Mouse (Mus musculus) cerebellum, adult 11 months (tissue): ENCODE data around the gene Ndufs5.

Experiments used
- DNase-seq: peaks from one replicate; pipeline ENCODE4 v3.0.0; 2022

The Ndufs5 gene

DNA sequence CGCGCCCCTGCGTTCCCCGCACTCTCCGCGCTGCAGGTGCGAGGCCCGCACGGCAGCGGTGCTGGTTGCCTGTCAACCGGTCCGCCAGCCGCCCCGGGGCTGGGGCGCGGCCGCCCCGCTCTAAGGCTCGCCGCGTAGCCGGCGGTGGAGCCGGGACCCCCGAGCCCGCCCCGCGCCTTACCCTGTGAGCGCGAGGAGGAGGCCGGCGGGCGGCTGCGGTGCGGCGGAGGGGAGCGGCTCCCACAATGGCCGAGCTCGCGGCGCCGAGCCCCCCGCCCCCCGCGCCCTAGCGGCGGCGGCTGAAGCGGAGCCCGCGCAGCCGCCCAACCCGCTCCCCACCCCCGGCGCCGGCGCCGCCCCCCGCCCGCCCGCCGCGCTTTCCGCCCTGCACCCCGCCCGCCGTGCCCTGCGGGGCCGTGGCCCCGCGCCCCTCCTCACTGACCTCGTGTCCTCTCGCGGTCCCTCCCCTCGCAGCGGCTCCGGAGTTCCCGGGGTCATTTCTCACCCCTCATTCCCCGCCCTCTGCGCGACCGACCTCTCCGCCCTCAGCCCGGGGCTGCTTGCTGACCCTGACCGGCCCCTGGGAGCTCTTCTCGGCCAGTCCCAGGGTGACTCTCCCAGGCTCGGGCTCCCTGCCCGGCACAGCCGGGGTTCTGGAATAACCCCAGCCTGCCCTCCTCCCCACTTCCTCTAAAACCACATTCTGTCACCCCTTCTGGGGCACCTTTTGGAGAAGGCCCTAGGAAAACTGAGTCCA, 30.8 kb downstream of the Ndufs5 start:
- DNase-seq: peak; percentile 72

DNA sequence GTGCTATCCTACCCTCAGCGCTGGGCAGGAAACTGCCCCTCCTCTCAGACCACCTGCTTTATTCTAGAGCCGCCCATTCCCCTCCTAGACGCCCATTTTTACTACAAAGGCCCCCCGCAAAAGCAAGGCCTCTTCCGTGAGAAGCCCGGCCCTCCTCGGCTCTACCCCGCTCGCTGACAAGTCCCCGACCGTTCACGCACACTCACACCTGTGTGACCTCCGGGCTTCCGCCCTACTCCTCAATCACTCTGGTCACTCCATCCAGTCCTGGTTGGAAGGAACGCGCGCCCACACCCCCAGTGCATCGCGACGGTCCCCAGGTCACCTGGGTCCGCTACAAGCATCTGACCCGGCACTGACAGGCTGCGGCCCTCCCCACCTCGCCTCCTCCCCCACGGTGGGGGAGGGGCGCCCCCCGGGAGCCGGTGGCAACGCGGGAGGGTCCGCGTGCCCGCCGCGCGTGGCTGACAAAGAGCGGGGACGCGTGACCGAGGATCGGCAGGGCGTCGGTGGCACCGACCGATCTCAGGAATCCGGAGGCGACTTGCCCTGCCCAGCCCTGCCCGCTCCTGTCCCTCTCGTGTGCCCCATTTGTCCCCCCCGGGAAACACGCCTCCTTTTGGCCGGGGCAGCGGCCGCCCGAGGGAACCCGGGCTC, 31.5 kb downstream of the Ndufs5 start:
- DNase-seq: peak; percentile 61

DNA sequence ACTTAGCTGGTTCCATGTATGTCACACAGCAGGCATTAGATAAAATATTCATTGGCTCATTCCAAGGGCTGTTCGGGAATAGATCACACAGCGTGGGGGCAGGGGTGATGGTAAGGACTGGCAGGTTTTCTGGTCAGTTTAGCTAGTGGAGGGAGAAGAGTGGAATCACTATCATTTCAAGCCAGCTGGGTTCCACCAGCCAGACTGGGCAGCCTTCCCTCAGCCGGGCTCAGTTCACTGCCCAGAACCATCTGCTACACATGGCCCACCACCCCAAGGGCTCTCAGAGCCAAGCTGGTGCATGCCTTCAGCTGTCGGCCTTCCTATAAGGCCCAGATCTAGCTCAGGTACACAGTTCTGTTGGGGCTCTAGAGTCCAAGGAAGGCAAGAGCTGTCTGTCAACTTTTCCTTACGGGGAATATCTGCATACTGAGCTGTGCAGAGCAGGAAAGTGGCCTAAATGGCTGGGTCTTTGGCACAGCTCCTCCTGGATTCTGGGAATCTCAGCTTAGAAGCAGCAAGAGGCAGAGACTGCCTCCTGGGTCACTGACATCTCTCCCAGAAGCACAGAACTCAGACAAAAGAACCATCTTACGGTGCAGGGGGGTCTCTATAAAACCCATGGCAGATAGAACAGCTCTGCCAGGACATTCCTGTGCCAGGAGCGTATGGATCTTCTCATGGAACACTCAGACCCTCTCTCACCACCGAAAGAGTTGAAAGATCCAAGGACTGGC, 32.3 kb downstream of the Ndufs5 start:
- peak; percentile 83 for DNase-seq

DNA sequence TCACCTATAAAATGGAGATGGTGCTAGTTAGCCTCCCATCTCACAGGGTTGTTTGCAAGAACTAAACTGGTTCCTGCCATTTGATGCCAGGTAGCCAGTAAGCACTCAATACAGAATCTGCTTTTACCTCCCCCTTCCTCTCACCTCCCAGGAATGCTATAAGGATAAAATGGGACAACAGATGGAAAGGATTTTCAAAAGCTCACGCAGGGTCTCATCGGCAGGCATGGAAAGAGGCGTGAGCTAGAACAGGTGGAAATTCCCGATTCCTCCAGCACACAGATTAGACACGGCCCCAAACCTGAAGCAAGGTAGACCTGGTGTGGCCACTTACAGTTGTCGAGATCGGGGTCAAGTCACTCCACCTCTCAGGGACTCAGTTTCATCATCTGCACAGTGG, 33.0 kb downstream of the Ndufs5 start:
- no peak for DNase-seq

DNA sequence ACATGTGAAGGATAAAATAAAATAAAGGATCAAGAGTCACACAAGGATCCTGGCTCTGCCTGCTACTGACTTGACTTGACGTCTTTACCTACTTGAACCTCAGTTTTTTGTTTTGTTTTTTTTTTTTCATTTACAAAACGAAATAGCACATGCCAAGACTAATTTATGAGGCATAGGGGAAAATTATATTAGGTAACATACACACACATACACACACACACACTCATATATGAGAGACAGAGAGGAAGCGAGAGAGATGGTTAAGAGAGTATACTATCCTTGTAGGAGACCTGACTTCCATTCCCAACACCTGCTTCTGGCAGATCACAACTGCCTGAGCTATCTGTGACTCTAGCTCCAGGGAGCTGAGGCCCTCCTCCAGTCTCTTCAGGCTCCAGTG, 33.7 kb downstream of the Ndufs5 start, which contains the start of gene Macf1:
Macf1 (minus strand) TSS at position 101 of the 400 bp plus-strand sequence.
- DNase-seq: no peak

DNA sequence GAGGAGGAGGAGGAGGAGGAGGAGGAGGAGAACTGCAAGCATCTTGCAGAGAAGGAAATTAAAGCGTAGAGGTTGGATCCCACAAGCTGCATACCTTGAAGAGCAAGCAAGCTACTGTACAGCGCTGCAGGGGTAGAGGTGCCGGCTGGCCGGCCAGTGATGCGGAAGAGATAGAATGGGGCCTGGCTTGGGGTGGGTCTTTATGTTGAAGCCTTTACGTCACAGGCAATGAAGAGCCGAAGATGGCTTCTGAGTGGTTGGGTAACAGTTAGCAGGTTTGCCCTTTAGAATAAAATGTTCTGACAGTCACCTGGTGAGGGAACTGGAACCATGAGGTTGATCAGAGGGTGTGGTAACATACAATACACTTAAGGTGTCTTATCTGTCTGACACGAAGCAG, 35.7 kb downstream of the Ndufs5 start:
- no peak for DNase-seq

DNA sequence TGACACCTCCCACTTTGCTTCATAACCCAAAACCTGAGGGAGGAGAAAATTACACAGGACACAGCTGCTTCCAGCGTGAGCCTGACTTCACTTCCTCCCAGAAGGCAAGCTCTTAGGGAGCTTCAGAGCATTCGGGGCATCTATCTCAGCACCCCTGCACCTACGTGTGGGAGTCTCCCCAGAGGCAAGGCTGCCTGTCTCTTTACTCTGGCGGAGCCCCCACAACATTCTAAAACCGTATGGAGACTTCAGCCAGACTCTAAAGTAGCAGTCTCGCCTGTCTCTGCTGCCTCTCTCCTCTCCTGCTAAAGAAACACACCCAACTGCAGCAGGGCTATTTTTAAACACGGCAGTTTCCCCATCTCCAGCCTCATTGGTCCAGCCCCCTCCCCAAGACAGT, 37.0 kb downstream of the Ndufs5 start:
- DNase-seq: no peak

DNA sequence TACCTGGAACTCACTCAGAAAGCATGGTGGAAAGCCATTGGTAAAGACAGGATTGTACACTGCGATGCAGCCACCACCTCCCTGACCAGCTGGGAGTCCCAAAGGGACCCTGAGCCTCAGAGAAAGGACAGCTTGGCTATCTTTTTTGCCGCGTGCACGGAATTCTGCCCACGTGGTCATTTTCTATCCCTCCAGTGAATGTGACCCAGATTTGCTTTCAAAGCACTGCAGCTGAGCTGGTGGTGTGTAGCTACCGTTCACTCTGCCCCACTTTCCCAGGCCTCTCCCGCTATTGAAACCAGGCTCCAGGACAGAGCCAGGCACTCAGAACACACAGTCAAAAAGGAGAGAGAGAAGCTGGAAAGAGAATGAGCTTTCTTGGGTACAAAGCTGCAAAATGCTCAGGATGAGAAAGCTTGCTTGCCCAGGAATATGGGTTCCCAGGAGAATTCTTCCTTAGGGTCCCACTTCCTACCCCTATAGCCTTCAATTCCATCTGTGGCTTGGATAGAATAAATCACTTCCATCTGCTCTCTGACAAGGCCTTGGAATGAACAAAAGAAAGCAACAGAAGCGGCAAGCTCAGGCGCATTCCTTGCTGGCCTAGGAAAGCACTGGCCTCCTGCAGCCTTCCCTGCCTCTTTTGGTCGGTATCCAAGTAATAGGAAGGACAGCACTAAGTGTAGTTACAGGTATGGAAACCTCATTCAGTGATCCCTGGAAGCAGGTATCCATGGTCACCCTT, 40.8 kb downstream of the Ndufs5 start:
- no peak for DNase-seq

DNA sequence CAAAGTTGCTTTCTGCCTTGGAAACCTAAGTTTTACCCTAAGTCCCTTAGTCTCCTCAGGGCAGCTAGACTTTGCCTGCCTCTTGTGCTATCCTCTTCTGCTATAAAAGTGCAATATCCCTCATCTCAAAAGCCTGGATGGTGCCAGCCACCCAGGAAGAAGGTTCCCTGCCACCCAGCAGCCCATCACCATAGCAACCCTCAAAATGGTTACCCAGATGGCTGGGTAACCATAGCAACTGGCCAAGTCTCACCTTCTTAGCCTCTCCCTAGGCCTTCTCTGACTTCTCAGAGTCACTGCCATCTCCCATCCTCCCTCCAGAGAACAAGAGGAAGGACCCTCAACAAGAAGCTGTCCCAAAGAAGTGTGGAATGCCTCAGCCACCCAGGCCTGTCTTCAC, 47.4 kb downstream of the Ndufs5 start:
- DNase-seq: no peak

DNA sequence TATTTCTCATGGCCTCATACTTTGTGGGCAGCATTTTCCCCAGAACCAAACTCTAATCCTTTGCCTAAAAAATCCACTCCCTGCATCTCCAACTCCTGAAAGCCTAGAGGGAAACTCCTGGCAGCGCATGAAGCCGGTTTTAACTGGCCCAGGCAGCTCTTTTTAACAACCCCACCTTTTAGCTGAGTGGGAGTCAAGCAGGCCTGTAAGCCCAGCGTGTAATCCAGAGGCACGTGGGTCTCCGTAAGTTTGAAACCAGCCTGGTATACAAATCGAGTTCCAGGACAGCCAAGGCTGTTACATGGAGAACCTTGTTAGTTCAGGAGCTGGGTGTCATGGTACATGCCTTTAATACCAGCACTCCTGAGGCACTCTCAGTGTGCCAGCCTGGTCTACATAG, 48.3 kb downstream of the Ndufs5 start:
- DNase-seq: no peak

DNA sequence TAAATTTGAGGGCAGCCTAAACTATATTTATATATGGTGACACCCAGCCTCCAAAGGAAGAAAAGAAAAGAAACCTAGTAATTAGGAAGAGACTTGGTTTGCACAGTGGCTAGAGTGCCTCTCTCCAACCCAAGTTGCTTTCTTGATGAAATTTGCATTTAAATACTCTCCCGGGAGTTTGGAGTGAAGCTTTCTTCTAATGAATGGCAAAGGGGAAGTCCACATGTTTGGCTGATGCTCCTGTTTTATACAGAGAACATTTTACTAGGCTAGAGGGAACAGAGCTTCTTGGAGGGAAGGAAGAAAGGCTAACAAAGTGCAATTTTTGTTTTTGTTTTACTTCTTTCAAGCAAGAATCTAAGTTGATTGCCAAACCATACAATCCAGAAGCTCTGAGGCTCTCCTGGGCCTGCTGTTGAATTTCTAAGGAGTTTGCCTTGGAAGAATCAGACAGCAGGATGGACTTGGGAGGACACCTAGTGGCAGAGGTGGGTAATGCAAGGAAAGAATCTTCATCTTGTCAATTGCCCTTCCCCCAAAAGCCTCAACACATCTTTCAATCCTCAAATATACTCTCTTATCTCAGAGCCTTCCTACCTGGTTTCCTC, 50.6 kb downstream of the Ndufs5 start:
- DNase-seq: peak; percentile 76

DNA sequence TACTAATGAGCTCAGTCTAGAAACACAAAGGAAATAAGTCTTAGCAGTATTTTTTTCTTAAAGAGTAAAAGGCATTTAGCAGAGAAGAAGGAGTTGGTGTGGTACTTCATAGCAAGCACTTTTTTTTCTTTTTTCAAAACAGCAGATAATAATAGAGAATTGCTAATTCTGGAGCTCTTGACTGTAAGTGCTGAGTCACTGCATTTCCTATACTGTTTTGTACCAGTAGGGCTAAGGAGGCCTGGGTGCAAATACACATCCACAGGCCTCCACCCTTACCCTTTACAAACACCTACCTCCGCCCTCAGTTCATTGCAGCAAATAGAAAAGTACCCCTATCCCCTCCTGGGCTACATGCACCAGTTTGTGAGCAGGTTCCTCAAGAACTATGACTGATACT, 51.5 kb downstream of the Ndufs5 start:
- no peak for DNase-seq

DNA sequence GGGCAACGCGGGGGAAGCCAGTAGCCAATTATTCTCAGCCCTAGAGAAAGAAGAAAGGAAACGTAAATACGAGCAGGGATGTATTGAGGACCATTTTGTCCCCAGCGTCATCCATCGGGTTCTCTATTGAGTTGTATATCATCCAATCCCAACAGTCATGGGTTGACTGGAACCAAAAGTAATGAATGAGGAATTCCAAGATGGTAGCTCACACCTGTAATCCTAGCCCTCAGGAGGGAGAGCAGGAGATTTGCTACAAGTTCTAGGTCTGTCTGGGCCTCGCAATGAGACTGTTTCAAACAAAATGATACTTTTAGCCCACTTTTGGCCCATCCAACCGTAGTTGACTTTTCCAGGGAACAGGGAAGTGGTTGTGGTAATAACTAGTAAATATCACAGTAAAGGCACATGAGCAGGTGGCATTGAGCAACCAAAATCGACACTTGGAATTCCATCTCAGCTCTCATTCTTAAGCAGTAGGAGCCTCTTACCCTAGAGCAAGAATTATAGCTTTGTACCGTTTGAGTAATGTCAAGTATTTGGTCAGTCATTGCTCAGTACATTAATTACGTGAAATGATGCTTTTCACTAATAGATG, 52.2 kb downstream of the Ndufs5 start:
- no peak for DNase-seq

DNA sequence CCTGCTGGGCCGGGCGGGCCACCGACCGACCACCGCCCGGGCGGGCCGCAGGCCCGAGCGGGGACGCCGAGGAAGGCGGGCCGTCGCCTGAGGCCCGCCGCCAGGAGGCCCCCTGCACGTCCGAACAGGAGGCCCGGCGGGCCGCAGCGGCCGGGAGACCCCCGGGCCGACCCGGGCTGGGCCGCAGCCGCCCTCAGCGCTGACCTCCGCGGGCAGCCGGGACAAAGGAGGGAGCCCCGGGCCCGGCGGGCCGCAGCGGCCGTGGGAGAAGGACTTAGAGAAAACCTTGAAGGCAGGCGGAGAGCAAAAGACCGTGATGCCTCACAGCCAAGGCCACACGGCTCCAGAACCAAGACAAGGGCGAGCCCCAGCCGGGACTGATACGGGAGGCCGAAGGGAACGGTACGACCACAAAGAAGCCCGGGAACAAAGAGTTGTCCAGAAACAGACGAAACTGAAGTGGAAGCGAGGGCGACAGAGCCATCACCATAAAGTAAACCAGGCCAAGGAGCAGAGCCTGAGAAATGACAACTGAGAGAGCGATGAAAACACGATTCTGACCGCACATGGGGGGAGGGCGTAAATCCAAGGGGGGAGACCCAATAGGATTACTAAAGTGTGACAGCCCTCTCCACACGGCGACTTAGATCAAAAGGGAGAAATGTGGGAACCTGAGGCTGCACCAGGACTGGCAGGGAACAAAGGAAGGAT, 52.9 kb downstream of the Ndufs5 start:
- DNase-seq: no peak

DNA sequence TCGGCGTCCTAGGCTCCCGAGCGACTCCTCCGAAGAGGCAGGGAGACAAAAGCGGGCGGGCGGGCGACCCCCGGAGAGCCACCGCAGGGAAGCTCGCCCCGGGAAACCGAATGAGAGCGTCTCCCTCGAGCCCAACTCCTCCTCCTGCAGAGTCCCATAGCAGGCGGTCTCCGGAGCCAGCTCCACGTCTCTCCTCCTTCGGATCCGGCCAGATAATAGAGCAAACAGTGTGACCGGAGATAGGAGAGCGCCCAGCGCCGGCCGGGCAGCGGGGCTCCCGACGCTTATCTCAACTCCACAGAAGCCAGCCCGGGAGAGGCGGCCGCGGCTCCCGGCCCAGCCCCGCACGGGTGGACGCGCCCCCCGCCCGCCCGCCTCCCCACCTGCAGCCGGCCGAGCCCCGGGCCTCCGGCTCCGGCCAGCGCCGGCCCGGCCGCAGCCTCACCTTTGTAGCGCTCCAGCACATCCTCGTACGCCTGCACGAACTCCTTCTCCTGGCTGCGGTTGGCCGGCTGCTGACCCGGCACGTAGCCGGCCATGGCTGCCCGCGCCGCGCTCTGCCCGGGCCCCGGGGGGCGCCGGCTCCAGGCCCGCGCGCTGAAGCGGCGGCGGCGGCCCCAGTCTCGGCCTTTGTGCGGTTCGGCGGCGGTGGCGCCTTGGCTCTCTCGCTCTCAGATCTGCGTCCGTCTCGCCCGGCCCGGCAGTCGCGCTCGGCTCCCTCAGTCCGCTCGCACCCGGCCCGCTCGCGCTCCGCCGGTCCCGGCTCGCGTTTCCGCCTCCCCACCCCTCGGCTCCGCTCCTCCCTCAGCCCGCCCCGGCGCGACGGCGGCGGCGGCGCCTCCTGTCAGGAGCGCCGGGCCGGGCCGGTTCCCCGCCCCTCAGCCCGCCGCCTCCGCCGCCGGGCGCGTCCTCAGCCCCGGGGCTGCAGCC, 53.7 kb downstream of the Ndufs5 start:
- DNase-seq: no peak

DNA sequence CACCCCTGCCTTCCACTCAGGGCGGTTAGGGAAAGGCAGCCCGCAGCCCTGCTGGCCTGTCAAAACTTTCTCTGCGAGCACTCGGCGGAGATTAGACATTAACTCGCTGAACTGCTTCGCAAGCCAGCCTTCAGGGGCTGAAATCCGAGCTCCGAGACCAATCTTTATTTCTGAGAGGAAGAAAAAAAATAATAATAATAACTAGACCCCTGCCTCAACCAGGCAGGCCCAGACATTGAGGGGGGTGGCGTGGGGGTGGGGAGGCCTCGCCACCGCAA, 54.4 kb downstream of the Ndufs5 start:
- DNase-seq: no peak

DNA sequence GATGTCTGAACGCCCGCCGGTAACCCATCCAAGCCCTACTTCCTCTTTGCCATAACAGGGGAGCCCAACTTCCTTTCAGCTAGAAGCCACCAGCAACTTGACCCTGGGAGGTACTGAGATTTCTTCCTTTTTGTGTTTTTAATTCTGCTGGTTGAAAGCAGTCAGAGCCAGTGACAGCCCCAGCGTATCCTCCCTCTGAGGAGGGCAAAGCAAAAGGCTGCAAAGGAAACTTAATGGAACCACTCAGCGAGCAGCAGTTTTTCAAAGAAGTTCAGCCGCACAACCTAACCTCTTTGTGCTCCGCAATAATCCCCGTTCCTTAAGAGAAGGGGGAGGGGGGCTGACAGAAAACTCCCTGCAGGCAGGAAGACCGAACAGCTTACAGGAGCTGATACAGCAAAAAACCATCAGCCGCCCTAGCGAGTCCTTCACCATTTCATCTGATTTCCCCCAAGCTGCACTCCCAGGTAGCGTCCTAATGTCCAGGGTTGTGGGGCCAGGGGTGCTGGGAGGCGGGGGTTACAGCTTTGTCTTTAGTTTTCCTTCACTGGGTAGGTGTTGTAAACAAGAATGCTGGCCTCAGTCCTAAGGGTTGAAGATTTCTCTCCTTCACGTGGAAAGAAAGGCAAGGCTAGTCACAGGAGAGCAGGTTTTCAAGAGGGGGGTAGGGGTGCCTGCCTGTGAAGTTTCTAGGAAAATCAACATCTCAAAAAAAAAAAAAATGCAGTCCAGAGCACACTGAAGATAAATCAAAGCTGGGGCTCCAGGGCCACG, 54.9 kb downstream of the Ndufs5 start:
- no peak for DNase-seq
